Mouse (Mus musculus) embryonic facial prominence, embryonic 13.5 days (tissue): Measurements from ENCODE around the gene Lztr1. TPM values are rescaled to one million over a fixed set of nuclear protein-coding genes. Genes with fewer than 3 reads are reported as not detected.
A peak's percentile ranks its signal among the peaks of the same experiment; 100 is the strongest.
"Not testable (repeated sequence)": the region's sequence is repeated elsewhere in the genome, so short reads cannot be mapped to it uniquely, and the experiment has no call there.

Experiments used
- ATAC-seq: fragments of 200-750 bp; cut with Nextera tagmentation; 2 replicates; pipeline ENCODE4 v1.8.0; 2017; ENCODE audit warnings: low read depth; ENCODE audit not compliant: insufficient number of reproducible peaks, insufficient read depth, low FRiP score, low TSS enrichment
- H3K27ac ChIP-seq: fragments of 300-500 bp; sonication (generic); 2 replicates; pipeline ENCODE4 v1.5.1; 2015; ENCODE audit warnings: moderate library complexity, mild to moderate bottlenecking, inconsistent platforms
- H3K27me3 ChIP-seq: fragments of 300-500 bp; sonication (generic); 2 replicates; pipeline ENCODE4 v1.6.1; 2015; ENCODE audit warnings: mild to moderate bottlenecking, inconsistent platforms
- H3K36me3 ChIP-seq: fragments of 300-500 bp; sonication (generic); 2 replicates; pipeline ENCODE4 v1.6.1; 2015; ENCODE audit warnings: mild to moderate bottlenecking, inconsistent platforms
- H3K4me1 ChIP-seq: fragments of 300-500 bp; sonication (generic); 2 replicates; pipeline ENCODE4 v1.6.1; 2015; ENCODE audit warnings: inconsistent platforms
- H3K4me2 ChIP-seq: fragments of 300-500 bp; sonication (generic); 2 replicates; pipeline ENCODE4 v1.6.1; 2015; ENCODE audit warnings: moderate library complexity, mild to moderate bottlenecking, inconsistent platforms
- H3K4me3 ChIP-seq: fragments of 300-500 bp; sonication (generic); 2 replicates; pipeline ENCODE4 v1.5.1; 2015; ENCODE audit warnings: mild to moderate bottlenecking, inconsistent platforms
- H3K9ac ChIP-seq: fragments of 300-500 bp; sonication (generic); 2 replicates; pipeline ENCODE4 v1.6.1; 2015; ENCODE audit warnings: mild to moderate bottlenecking, inconsistent platforms
- H3K9me3 ChIP-seq: fragments of 300-500 bp; sonication (generic); 2 replicates; pipeline ENCODE4 v1.6.1; 2016; ENCODE audit warnings: inconsistent platforms
- WGBS: fragments of 180-500 bp; shearing (Covaris S2); methylation state at CpG from one replicate; pipeline ENCODE4 v1.1.7; 2015; ENCODE audit warnings: mixed read lengths; 5-methylcytosine and 5-hydroxymethylcytosine counted together
- polyA plus RNA-seq: library from polyadenylated mRNA; unstranded; fragments of >200 nt; fragmentation: Nextera tagmentation; extraction: Ambion mirVana; gene quantifications from 2 replicates; pipeline ENCODE4 v1.2.1, GENCODE M21; 2015

Lztr1 gene
- polyA plus RNA-seq, 1 experiment from 2014 or later = 98.5 TPM

GRCm38 (mm10) chr16:17532271-17532670 is 23.8 kb downstream of the Lztr1 start:
- H3K27me3 ChIP-seq = no peaks in the 10 kb centered on the region
- ATAC-seq = no peak
- H3K36me3 ChIP-seq = peaks cover 19% of the 10 kb centered on the region
- H3K4me2 ChIP-seq = 0 out of 2 replicates have a peak overlapping the region, but pooled peaks have one; percentile 76
- H3K4me1 ChIP-seq = peaks cover 15% of the 10 kb centered on the region
- no peak overlapping the region for H3K9ac ChIP-seq
- no peak overlapping the region for H3K4me3 ChIP-seq
- 58% methylated on average over 4 of the region's 4 CpGs for WGBS
- H3K27ac ChIP-seq = no peak overlapping the region
- no peaks in the 10 kb centered on the region for H3K9me3 ChIP-seq

GRCm38 (mm10) chr16:17532676-17533329 is 24.3 kb downstream of the Lztr1 start:
- peaks cover 15% of the 10 kb centered on the region for H3K4me1 ChIP-seq
- no peaks in the 10 kb centered on the region for H3K9me3 ChIP-seq
- H3K4me3 ChIP-seq = no peak overlapping the region
- no peak for ATAC-seq
- peaks cover 13% of the 10 kb centered on the region for H3K36me3 ChIP-seq
- no peak overlapping the region for H3K4me2 ChIP-seq
- H3K27me3 ChIP-seq = no peaks in the 10 kb centered on the region
- WGBS = 74% methylated on average over 14 of the region's 14 CpGs
- H3K27ac ChIP-seq = no peak overlapping the region
- no peak overlapping the region for H3K9ac ChIP-seq

- H3K36me3 ChIP-seq = no peaks in the 10 kb centered on the region
Observed at GRCm38 (mm10) chr16:17536584-17536983, 28.1 kb downstream of the Lztr1 start.

DNA sequence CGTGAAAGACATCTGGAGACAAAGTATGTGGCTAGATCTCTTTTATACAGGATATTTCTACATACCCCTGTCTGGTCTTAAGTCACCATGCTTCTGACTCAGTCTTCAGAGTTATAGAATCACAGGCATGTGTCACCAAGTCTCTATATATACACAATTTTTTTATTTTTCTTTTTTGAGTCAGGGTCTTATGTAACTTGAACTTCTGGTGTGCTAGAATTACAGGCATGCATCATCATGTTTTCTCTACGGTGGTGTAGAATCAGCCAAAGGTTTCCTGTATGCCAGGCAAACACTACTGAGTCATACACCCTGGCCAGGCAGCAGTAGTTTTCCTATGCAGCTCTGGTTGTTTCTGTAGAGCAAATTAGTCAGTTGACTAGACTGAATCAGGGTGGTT is 34.1 kb downstream of the Lztr1 start:
- Histone ChIP-seq H3K36me3 (no peaks in the 10 kb centered on the region), H3K4me2 (no peak overlapping the region), H3K4me3 (no peak overlapping the region), H3K9me3 (no peaks in the 10 kb centered on the region; the same call in 1 of the 2 replicates), H3K4me1 (no peaks in the 10 kb centered on the region), H3K27ac (no peak overlapping the region), H3K9ac (no peak overlapping the region), H3K27me3 (peaks cover 6% of the 10 kb centered on the region; the same call in 1 of the 2 replicates)
- ATAC-seq = no peak
- 56% methylated on average over 2 of the region's 2 CpGs for whole genome bisulfite sequencing

More at GRCm38 (mm10) chr16:17536584-17536983, 28.1 kb downstream of the Lztr1 start:
- Histone ChIP-seq H3K9me3 (no peaks in the 10 kb centered on the region), H3K27ac (no peak overlapping the region), H3K27me3 (0 out of 2 replicates have a peak, but pooled peaks cover 4% of the 10 kb centered on the region), H3K4me3 (no peak overlapping the region), H3K4me2 (no peak overlapping the region), H3K9ac (no peak overlapping the region), H3K4me1 (peaks cover 5% of the 10 kb centered on the region)
- WGBS = 90% methylated on average over 3 of the region's 3 CpGs
- no peak for ATAC-seq

- peaks cover 15% of the 10 kb centered on the region for H3K4me1 ChIP-seq
- H3K27me3 ChIP-seq = no peaks in the 10 kb centered on the region
- H3K9ac ChIP-seq = no peak overlapping the region
- H3K27ac ChIP-seq = no peak overlapping the region
- 84% methylated on average over 7 of the region's 7 CpGs for WGBS
- no peaks in the 10 kb centered on the region for H3K36me3 ChIP-seq
- no peak overlapping the region for H3K4me3 ChIP-seq
- ATAC-seq = no peak
- no peak overlapping the region for H3K4me2 ChIP-seq
- H3K9me3 ChIP-seq = no peaks in the 10 kb centered on the region
Observed at GRCm38 (mm10) chr16:17552837-17553236, 44.3 kb downstream of the Lztr1 start.

DNA sequence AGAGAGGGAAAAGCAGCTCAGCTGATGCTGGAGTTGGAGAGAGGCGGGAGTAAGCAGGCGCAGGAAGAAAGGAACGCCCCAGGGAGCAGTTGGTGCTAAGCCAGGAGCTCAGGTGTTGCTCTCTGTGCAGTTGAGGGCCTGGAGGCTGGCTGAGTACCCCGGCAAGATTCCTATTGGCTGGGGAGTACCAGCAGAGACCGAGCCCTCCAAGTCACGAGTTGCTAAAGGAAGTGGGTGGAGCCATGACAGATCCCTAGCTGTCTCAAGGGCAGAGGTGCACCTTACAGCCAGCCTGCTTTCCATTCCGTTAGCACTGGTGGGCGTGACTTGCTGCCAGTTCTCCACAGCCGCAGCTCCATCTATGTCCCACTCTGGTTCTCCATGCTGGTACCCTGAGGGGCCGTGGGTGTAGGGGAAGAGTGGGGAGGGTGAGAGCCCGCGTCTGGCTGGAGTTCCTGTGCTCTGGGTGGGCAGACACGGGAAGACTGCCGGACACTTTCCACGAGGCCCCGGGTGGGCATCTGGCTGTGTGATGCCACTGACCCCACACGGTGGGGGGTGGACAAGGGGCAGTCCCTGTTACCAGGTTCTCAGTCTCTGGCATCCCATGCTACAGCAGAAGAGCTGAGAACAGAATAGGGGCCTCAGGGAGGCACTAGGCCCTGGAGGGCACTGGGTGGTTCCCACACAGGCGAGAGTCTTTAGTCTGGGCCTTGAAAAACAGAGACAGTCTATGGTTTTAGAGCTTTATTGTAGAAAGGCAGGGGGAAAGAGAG is 45.6 kb downstream of the Lztr1 start:
- Histone ChIP-seq H3K4me3 (peak overlapping the region; percentile 19), H3K4me1 (peaks cover 26% of the 10 kb centered on the region), H3K36me3 (no peaks in the 10 kb centered on the region), H3K9ac (no peak overlapping the region), H3K9me3 (no peaks in the 10 kb centered on the region), H3K27ac (peak overlapping the region; percentile 51; the same call in 1 of the 2 replicates), H3K4me2 (peak overlapping the region; percentile 52), H3K27me3 (peaks cover 7% of the 10 kb centered on the region)
- 6% methylated on average over 18 of the region's 18 CpGs for WGBS
- peak; percentile 84 for ATAC-seq

DNA sequence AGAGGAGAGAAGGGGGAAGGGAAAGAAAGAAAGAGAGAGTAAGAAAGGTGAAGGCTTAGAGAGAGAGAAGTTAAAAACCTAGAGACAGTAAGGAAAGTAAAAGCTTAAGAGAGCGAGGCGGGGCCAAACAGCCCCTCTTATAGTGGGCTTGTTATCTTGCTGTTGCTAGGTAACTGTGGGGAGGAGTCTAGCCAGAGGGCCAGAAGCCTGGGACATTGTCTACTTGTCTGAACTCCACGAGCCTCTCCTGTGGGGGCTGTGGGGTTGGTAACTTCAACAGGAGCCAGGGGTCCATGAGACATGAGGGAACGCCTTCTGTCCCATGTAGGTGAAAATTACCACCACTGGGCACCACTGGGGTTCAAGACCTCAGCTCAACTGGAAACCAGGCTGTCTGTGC is 46.2 kb downstream of the Lztr1 start:
- Histone ChIP-seq H3K27me3 (peaks cover 13% of the 10 kb centered on the region), H3K4me1 (peaks cover 28% of the 10 kb centered on the region), H3K4me2 (0 out of 2 replicates have a peak overlapping the region, but pooled peaks have one; percentile 52)
- not testable (repeated sequence) for H3K27ac ChIP-seq, H3K36me3 ChIP-seq, H3K9me3 ChIP-seq, H3K9ac ChIP-seq, H3K4me3 ChIP-seq, ATAC-seq
- 19% methylated on average over 4 of the region's 4 CpGs for WGBS

- Histone ChIP-seq H3K4me1 (peaks cover 33% of the 10 kb centered on the region), H3K9me3 (no peaks in the 10 kb centered on the region), H3K4me2 (no peak overlapping the region), H3K36me3 (no peaks in the 10 kb centered on the region), H3K27me3 (peaks cover 26% of the 10 kb centered on the region), H3K9ac (no peak overlapping the region), H3K27ac (no peak overlapping the region), H3K4me3 (no peak overlapping the region)
- 81% methylated on average over 4 of the region's 4 CpGs for WGBS
- no peak for ATAC-seq
Observed at GRCm38 (mm10) chr16:17556180-17556579, 47.7 kb downstream of the Lztr1 start.

DNA sequence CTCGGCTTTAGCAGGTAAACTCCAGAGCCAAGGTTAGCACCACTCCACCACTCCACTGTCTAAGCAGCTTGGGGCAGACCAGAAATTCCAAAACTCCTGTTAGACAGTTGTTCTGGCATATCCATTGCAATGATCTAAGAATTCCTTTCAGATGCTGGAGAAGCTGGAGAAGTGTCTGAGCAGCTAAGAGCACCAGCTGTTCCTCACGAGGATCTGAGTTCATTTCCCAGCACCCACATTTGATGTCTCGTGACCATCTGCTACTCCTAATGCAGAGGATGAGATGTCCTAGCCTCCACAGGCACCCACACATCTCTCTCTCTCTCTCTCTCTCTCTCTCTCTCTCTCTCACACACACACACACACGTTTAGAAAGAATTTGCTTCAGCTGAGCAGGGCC is 48.4 kb downstream of the Lztr1 start:
- no peak overlapping the region for H3K27ac ChIP-seq
- WGBS = 54% methylated on average over 4 of the region's 4 CpGs
- H3K4me1 ChIP-seq = peaks cover 39% of the 10 kb centered on the region
- no peak overlapping the region for H3K4me2 ChIP-seq
- H3K9me3 ChIP-seq = no peaks in the 10 kb centered on the region
- H3K27me3 ChIP-seq = peaks cover 33% of the 10 kb centered on the region
- H3K4me3 ChIP-seq = no peak overlapping the region
- no peak for ATAC-seq
- H3K36me3 ChIP-seq = no peaks in the 10 kb centered on the region
- no peak overlapping the region for H3K9ac ChIP-seq

DNA sequence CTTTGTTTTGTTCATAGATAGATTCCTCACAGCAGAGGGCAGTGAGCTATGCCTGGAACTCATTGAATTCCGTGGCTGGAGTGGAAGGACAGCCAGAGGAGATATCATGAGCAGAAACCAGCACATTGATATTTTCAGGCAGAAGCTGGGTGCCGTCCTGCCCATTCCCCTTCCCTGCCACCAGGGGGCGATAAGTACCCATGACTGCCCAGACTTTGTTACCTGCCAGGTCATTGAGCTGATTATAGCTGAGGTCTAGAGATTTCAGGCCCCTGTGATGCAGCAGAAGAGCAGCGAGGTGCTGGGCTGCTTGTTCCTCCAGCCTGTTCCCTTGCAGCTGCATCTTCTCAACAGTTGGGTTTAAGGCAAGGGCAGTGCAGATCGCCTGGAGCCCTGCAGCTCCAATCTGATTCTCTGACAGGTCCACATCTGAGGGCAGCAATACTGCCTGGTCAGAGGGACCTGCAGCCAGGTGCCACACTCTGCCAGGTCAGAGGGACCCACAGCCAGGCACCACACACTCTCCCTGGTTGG is 49.5 kb downstream of the Lztr1 start:
- WGBS = 2% methylated on average over 5 of the region's 5 CpGs
- no peak for ATAC-seq
- H3K9me3 ChIP-seq = no peaks in the 10 kb centered on the region
- H3K36me3 ChIP-seq = no peaks in the 10 kb centered on the region
- H3K4me2 ChIP-seq = no peak overlapping the region; the same call in 1 of the 2 replicates
- 0 out of 2 replicates have a peak overlapping the region, but pooled peaks have one; percentile 4 for H3K9ac ChIP-seq
- H3K27ac ChIP-seq = no peak overlapping the region
- peaks cover 45% of the 10 kb centered on the region for H3K4me1 ChIP-seq
- H3K4me3 ChIP-seq = no peak overlapping the region
- H3K27me3 ChIP-seq = peaks cover 43% of the 10 kb centered on the region

DNA sequence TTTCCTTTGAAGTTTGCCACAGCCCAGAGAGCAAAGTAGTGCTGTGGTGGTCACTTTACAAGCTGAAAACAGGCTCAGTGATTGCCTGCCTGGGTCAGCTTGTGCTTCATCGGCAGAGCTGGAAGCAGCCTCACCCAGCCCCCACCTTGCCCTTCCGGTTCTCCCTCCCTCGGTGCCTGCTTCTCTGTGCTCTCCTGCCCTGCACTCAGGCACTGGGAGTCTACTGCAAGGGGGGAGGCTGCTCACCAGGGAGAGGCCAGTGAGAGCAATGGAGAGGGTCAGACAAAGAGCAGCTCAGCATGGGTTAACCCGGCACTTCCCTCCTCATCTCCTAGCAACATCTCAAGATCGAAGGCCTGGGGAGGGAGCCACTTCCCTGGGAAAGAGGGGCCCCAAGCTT is 50.3 kb downstream of the Lztr1 start:
- Histone ChIP-seq H3K36me3 (no peaks in the 10 kb centered on the region), H3K9ac (no peak overlapping the region), H3K4me2 (peak overlapping the region; percentile 26), H3K27me3 (peaks cover 43% of the 10 kb centered on the region), H3K27ac (no peak overlapping the region), H3K9me3 (no peaks in the 10 kb centered on the region), H3K4me1 (peaks cover 41% of the 10 kb centered on the region), H3K4me3 (no peak overlapping the region)
- WGBS = 0% methylated on average over 5 of the region's 5 CpGs
- ATAC-seq = no peak
